Mouse (Mus musculus) forebrain, embryonic 16.5 days (tissue): ENCODE measurements around the gene Cdk15. TPM values are rescaled to one million over a fixed set of nuclear protein-coding genes. Genes with fewer than 3 reads are reported as not detected.

Experiments used
- ATAC-seq: fragments of 200-750 bp; cut with Nextera tagmentation; 2 replicates; pipeline ENCODE4 v1.8.0; 2017; ENCODE audit warnings: mild to moderate bottlenecking, moderate library complexity
- H3K27ac ChIP-seq: fragments of 300-500 bp; sonication (generic); 2 replicates; pipeline ENCODE4 v1.5.1; 2014; ENCODE audit warnings: low read length, control low read depth
- H3K27me3 ChIP-seq: fragments of 300-500 bp; sonication (generic); replicated peaks from 2 replicates; pipeline ENCODE4 v1.6.1; 2014; ENCODE audit warnings: low read length; ENCODE audit not compliant: control insufficient read depth, insufficient read depth
- H3K36me3 ChIP-seq: fragments of 300-500 bp; sonication (generic); 2 replicates; pipeline ENCODE4 v1.6.1; 2014; ENCODE audit not compliant: control insufficient read depth, insufficient read depth
- H3K4me1 ChIP-seq: fragments of 300-500 bp; sonication (generic); replicated peaks from 2 replicates; pipeline ENCODE4 v1.6.1; 2014; ENCODE audit warnings: low read length; ENCODE audit not compliant: control insufficient read depth, insufficient read depth
- H3K4me2 ChIP-seq: fragments of 300-500 bp; sonication (generic); 2 replicates; pipeline ENCODE4 v1.6.1; 2014; ENCODE audit warnings: mild to moderate bottlenecking, low read length, control low read depth
- H3K4me3 ChIP-seq: fragments of 300-500 bp; sonication (generic); replicated peaks from 2 replicates; pipeline ENCODE4 v1.5.1; 2014; ENCODE audit warnings: mild to moderate bottlenecking, low read length, control low read depth
- H3K9ac ChIP-seq: fragments of 300-500 bp; sonication (generic); replicated peaks from 2 replicates; pipeline ENCODE4 v1.6.1; 2014; ENCODE audit warnings: low read depth, low read length, control low read depth
- H3K9me3 ChIP-seq: fragments of 300-500 bp; sonication (generic); 2 replicates; pipeline ENCODE4 v1.6.1; 2016; ENCODE audit warnings: low read length; ENCODE audit not compliant: control insufficient read depth
- WGBS: fragments of 180-500 bp; shearing (Covaris S2); extraction: QIAGEN DNeasy Blood & Tissue Kit; methylation state at CpG from one replicate; pipeline ENCODE4 v1.1.7; 2014; 5-methylcytosine and 5-hydroxymethylcytosine counted together
- polyA plus RNA-seq: library from polyadenylated mRNA; unstranded; fragments of >200 nt; fragmentation: Nextera tagmentation; extraction: Ambion mirVana; gene quantifications from 2 replicates; pipeline ENCODE4 v1.2.1, GENCODE M21; 2015

Cdk15 gene
- 0.36 and 0.56 TPM in 2 replicates for polyA plus RNA-seq

DNA sequence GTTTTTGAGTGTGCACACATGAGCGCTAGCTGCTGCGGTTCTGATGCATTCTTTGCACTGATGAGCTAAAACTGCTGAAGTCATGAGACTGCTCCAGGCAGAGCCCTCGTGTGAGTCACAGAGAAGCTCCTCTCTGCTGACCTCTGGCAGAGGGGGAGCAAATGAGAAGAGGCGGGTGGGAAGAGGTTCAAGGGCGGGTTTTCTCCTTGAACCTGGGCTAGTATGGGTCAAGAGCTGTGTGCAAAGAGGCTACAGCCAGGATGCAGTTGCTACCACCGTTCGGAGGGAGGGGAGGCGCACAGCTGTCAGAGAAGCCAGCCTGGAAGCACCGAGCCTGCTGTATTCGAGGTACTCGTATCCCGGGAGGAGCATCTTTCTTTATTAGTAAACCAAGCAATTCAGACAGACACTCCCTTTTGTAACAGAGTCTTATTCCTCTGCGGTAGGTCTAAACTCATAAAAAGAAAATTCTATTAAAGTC is at the start of gene Cdk15:
Gene Cdk15, plus strand, starts transcription at position 156 of the 481 bp plus-strand sequence.
- 27% methylated on average over 13 of the region's 13 CpGs for WGBS
- no peaks in the 10 kb centered on the region for H3K9me3 ChIP-seq
- peaks cover 6% of the 10 kb centered on the region; the same call in 1 of the 2 replicates for H3K4me1 ChIP-seq
- H3K9ac ChIP-seq = no peak within 1 kb of the TSS
- ATAC-seq = no peak
- H3K36me3 ChIP-seq = no peaks in the 10 kb centered on the region
- no peak within 1 kb of the TSS for H3K4me2 ChIP-seq
- no peak within 1 kb of the TSS for H3K27ac ChIP-seq
- H3K27me3 ChIP-seq = no peaks in the 10 kb centered on the region
- no peak within 1 kb of the TSS for H3K4me3 ChIP-seq

DNA sequence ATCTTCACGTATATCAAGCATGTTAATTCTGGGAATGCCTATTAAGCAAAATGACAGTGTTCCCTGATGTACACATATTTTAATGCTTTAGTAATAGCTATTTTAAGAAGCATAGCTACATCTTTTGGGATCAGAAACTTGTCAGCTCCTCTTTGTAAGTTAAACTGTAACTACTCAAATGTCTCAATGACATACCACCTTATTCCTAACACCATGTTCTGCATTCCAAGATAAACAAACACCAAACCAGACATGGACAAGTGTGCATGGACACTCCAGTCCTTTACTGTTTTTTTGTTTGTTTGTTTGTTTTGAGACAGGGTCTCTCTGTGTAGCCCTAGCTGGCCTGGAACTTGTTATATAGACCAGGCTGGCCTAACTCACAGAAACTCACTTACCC is 48.4 kb upstream of the Cdk15 start:
- no peaks in the 10 kb centered on the region for H3K4me1 ChIP-seq
- no peak overlapping the region for H3K9ac ChIP-seq
- H3K36me3 ChIP-seq = peaks cover 7% of the 10 kb centered on the region
- no peak for ATAC-seq
- H3K9me3 ChIP-seq = no peaks in the 10 kb centered on the region
- H3K4me3 ChIP-seq = no peak overlapping the region
- H3K4me2 ChIP-seq = no peak overlapping the region
- no peaks in the 10 kb centered on the region for H3K27me3 ChIP-seq
- no peak overlapping the region for H3K27ac ChIP-seq
- WGBS = 89% methylated on average over 1 of the region's 1 CpGs

DNA sequence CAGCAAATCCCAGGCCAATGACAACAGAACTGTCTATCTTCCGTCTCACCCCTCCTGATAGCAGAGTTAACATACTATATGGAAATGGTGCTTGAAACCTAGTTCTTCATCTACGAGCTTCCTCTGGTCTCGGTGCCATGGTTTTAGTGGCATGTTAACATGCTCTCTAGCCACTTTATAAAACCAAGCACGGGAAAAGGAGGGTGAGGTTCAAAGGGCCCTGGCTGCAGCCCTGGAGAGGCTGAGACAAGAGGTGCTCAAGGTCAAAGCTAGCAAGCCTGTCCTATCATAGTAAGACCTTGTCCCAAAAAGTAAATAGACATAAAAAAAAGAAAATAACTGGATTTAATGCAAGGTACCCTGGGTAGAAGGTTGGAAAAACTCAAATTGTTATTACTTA is 45.1 kb upstream of the Cdk15 start:
- Histone ChIP-seq H3K36me3 (peaks cover 7% of the 10 kb centered on the region), H3K9me3 (no peaks in the 10 kb centered on the region), H3K9ac (no peak overlapping the region), H3K4me3 (no peak overlapping the region), H3K27ac (no peak overlapping the region), H3K4me1 (no peaks in the 10 kb centered on the region), H3K4me2 (no peak overlapping the region), H3K27me3 (no peaks in the 10 kb centered on the region)
- 91% methylated on average over 4 of the region's 4 CpGs for WGBS
- no peak for ATAC-seq

DNA sequence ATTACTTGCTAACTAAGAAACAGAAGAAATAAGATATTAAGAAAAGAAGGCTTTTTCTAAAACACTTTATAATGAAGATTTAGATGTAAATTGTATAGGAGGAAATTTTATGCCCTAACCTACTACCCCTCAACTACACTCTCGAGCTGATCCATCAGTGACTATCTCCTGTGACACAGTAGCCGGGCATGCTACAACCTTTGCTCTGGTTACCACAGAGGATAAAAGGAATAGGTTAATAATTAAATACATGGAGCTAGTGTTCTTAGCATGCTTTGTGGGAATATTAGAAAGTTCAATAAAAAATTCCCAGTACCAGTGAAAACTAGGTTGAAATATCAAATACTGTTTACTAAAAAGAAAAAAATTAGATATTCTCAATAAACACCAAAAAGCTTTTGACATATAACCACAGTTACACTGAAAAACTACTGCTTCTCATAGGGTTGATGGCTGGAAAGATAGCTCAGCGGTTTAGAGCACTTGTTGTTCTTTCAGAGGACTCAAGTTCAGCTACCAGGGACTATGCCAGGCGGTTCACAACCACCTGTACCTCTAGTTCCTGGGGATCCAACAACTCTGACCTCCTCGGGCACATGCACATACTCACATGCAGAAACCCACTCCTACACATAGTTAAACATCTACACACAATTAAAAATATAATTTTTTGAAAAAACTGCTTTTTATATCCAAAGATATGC is 44.5 kb upstream of the Cdk15 start:
- Histone ChIP-seq H3K9me3 (no peaks in the 10 kb centered on the region), H3K27ac (no peak overlapping the region), H3K36me3 (peaks cover 7% of the 10 kb centered on the region), H3K9ac (no peak overlapping the region), H3K4me2 (no peak overlapping the region), H3K27me3 (no peaks in the 10 kb centered on the region), H3K4me1 (no peaks in the 10 kb centered on the region), H3K4me3 (no peak overlapping the region)
- WGBS = 90% methylated on average over 5 of the region's 5 CpGs
- ATAC-seq = no peak

DNA sequence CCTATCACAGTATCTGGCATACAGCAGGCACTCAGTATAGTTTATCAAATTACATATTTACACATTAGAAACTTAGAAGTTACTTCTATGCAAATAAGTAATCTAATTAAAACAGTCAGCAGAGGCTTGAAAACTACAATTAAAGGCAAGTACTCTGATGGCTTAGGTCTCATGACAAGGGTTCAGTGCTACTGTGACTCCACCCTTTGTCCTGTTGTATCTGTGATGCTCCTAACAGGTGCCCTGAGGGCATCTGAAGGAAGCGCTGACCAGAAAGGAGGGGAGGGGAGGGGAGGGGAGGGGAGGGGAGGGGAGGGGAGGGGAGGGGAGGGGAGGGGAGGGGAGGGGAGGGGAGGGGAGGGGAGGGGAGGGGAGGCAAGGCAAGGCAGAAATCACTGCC is 43.8 kb upstream of the Cdk15 start:
- H3K27me3 ChIP-seq = no peaks in the 10 kb centered on the region
- no CpG with 5 or more reads among the region's 1 CpGs for WGBS
- no peaks in the 10 kb centered on the region for H3K9me3 ChIP-seq
- H3K4me2 ChIP-seq = no peak overlapping the region
- H3K9ac ChIP-seq = no peak overlapping the region
- no peak overlapping the region for H3K4me3 ChIP-seq
- no peaks in the 10 kb centered on the region for H3K4me1 ChIP-seq
- H3K27ac ChIP-seq = no peak overlapping the region
- ATAC-seq = no peak
- H3K36me3 ChIP-seq = peaks cover 7% of the 10 kb centered on the region

DNA sequence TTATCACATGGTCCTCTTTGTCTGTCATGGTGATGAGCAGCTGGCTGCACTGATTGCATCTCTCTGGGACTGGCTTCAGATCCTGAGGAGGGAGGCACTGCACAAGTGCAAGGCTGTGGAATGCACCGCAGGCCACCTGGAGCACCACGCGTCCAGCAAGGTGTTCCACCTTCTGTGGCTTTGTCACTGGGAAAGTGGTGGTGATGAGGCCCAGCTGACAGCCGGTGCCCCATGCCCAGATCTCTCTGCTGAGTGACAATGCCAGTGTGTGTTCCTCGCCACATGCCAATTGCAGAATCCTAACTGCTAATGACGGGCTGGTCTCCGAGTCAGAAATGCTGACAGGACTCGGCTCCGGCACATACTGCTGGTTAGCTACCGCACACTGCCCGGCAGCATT is 41.3 kb upstream of the Cdk15 start:
- no peak for ATAC-seq
- no peaks in the 10 kb centered on the region for H3K27me3 ChIP-seq
- H3K9me3 ChIP-seq = no peaks in the 10 kb centered on the region
- no peak overlapping the region for H3K27ac ChIP-seq
- H3K36me3 ChIP-seq = 0 out of 2 replicates have a peak, but pooled peaks cover 3% of the 10 kb centered on the region
- no peak overlapping the region for H3K4me3 ChIP-seq
- H3K4me1 ChIP-seq = no peaks in the 10 kb centered on the region
- 88% methylated on average over 11 of the region's 11 CpGs for WGBS
- no peak overlapping the region for H3K9ac ChIP-seq
- H3K4me2 ChIP-seq = no peak overlapping the region

DNA sequence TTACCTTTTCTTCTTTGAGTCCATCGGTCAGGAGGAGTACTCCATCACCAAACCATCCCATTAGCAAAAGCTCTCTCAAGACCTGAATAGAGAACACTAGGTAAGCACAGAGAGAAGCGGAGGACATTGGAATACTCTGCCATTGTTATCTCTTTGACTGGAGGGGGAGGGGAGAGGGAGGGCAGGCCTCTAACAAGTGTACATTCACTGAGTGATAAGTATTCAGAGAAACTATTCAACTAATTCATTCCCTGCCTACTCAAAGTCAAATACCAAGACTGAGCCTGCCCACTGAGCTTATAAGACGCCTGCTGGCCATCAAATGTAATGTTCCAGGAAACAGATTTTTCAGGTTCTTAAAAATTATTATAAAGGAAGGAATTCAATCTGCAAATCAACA is 36.3 kb upstream of the Cdk15 start:
- H3K27me3 ChIP-seq = no peaks in the 10 kb centered on the region
- no peak overlapping the region for H3K4me3 ChIP-seq
- H3K4me1 ChIP-seq = no peaks in the 10 kb centered on the region
- 66% methylated on average over 3 of the region's 3 CpGs for WGBS
- no peaks in the 10 kb centered on the region for H3K36me3 ChIP-seq
- H3K27ac ChIP-seq = no peak overlapping the region
- no peak overlapping the region for H3K9ac ChIP-seq
- ATAC-seq = no peak
- no peaks in the 10 kb centered on the region for H3K9me3 ChIP-seq
- H3K4me2 ChIP-seq = no peak overlapping the region

DNA sequence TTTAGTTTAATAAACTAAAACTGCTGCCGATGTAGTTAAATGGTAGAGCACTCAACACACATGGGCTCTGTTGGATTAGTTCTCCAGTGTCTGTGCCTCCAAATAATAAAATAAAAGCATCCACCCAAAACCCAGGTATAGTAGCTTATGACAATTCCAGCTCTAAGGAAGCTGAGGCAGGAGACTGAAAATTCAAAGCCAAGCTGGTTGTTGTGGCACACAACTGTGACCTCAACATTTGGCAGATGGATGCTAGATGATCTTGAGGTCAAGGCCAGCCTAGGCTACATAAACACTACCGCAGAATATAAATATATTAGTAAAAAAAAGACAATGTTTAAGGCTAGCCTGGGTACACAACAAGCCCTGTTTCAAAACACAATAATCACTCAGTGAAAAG is 35.1 kb upstream of the Cdk15 start:
- Histone ChIP-seq H3K9ac (no peak overlapping the region), H3K27ac (no peak overlapping the region), H3K4me2 (no peak overlapping the region), H3K4me1 (no peaks in the 10 kb centered on the region), H3K4me3 (no peak overlapping the region), H3K9me3 (no peaks in the 10 kb centered on the region), H3K27me3 (no peaks in the 10 kb centered on the region), H3K36me3 (no peaks in the 10 kb centered on the region)
- 89% methylated on average over 2 of the region's 2 CpGs for WGBS
- ATAC-seq = no peak

DNA sequence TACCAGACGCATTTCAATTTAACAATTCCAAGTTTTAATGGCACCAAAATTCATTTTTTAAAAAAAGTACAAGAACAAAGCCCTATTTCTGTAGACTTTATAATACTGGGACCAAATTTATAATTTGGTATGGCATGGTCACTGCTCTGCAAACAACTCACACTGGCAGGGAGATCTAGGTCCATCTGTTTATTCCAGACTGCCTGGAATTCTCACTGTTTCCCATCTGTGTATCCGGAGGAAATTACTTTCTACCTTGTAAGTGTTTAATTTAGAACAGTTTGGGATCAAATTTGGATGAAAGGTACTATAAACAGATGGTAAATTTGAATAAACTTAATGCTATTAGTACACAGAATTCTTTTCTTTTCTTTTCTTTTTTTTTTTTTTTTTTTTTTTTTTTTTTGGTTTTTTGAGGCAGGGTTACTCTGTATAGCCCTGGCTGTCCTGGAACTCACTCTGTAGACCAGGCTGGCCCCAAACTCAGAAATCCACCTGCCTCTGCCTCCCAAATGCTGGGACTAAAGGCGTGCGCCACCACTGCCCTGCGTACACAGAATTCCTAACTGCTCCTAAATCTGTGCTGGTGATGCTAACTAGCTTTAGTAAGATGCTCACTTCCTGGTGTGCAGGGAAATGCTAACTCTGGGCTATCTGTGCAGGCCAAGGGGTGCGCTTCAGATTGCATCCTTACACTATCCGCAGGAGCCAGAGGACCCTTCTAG is 34.4 kb upstream of the Cdk15 start:
- H3K36me3 ChIP-seq = no peaks in the 10 kb centered on the region
- H3K27ac ChIP-seq = peak overlapping the region; percentile 39; the same call in 1 of the 2 replicates
- no peaks in the 10 kb centered on the region for H3K4me1 ChIP-seq
- H3K4me2 ChIP-seq = no peak overlapping the region
- no peaks in the 10 kb centered on the region for H3K27me3 ChIP-seq
- no peak overlapping the region for H3K4me3 ChIP-seq
- 84% methylated on average over 7 of the region's 7 CpGs for WGBS
- H3K9me3 ChIP-seq = no peaks in the 10 kb centered on the region
- no peak overlapping the region for H3K9ac ChIP-seq
- ATAC-seq = peak; percentile 72
